Mouse (Mus musculus): ENCODE measurements around the gene Mink1. TPM values are rescaled to one million over a fixed set of nuclear protein-coding genes. Genes with fewer than 3 reads are reported as not detected.
"Not testable (repeated sequence)": the region's sequence is repeated elsewhere in the genome, so short reads cannot be mapped to it uniquely, and the experiment has no call there.

Gene Mink1
- polyA plus RNA-seq (2015; fragmentation: Nextera tagmentation; extraction: Ambion mirVana): 9.8 and 10.3 TPM in 2 replicates

- Histone ChIP-seq H3K27me3 (ENCODE audit: control insufficient read depth, insufficient read depth, low read length) (no peaks in the 10 kb centered on the region), H3K27ac (ENCODE audit: low read length) (peak within 1 kb of the TSS; percentile 88), H3K4me1 (ENCODE audit: control insufficient read depth, insufficient read depth, low read length) (peaks cover 29% of the 10 kb centered on the region), H3K9ac (ENCODE audit: low read length) (peak within 1 kb of the TSS; percentile 96), H3K4me2 (ENCODE audit: low read depth, low read length) (peak within 1 kb of the TSS; percentile 94), H3K9me3 (replicated peaks; ENCODE audit: control insufficient read depth, low read length) (no peaks in the 10 kb centered on the region), H3K4me3 (ENCODE audit: low read length) (peak within 1 kb of the TSS; percentile 94), H3K36me3 (ENCODE audit: control insufficient read depth, insufficient read depth) (0 out of 2 replicates have a peak, but pooled peaks cover 4% of the 10 kb centered on the region)
- under 1% methylated on average over 45 of the region's 57 CpGs for WGBS
- peak; percentile 89 for ATAC-seq (replicated peaks; ENCODE audit: extremely low read depth, insufficient read depth, low FRiP score)
Measured at GRCm38 (mm10) chr11:70562287-70562994, at the start of gene Mink1. Gene Mink1 (plus strand): TSS chr11:70562881.

- Histone ChIP-seq H3K4me2 (ENCODE audit: low read depth, low read length) (no peak overlapping the region), H3K4me1 (ENCODE audit: control insufficient read depth, insufficient read depth, low read length) (0 out of 2 replicates have a peak, but pooled peaks cover 4% of the 10 kb centered on the region), H3K36me3 (ENCODE audit: control insufficient read depth, insufficient read depth) (no peaks in the 10 kb centered on the region), H3K27me3 (ENCODE audit: control insufficient read depth, insufficient read depth, low read length) (peaks cover 14% of the 10 kb centered on the region), H3K27ac (ENCODE audit: low read length) (no peak overlapping the region), H3K9ac (ENCODE audit: low read length) (no peak overlapping the region), H3K4me3 (ENCODE audit: low read length) (no peak overlapping the region), H3K9me3 (replicated peaks; ENCODE audit: control insufficient read depth, low read length) (no peaks in the 10 kb centered on the region)
- 53% methylated on average over 11 of the region's 11 CpGs for WGBS
- no peak for ATAC-seq (replicated peaks; ENCODE audit: extremely low read depth, insufficient read depth, low FRiP score)
Measured at GRCm38 (mm10) chr11:70513520-70513919, 49.2 kb upstream of the Mink1 start.

DNA sequence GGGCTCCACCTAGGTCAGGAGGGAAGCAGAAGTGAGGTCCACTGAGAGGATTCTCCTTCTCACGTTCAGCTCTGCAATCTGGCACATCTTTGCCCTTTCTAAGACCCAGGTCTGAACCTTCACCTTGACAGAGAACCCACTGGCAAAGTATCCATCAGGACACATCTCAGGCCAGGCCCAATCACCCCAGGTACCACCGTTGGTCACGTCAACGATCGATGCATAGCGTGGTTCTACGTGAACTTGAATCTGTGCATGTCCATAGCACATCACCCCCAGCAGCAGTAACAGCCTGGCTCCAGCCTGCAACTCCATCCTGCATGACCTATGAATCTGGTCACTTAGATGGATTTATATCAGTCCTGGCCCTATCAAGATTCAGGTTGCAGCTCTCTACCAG lies 48.4 kb upstream of the Mink1 start, which contains the start of gene Vmo1:
Gene Vmo1, minus strand, starts transcription at position 329 of the 400 bp plus-strand sequence.
- no peak for ATAC-seq (replicated peaks; ENCODE audit: extremely low read depth, insufficient read depth, low FRiP score)
- WGBS: 85% methylated on average over 7 of the region's 7 CpGs
- H3K4me1 ChIP-seq (ENCODE audit: control insufficient read depth, insufficient read depth, low read length): 0 out of 2 replicates have a peak, but pooled peaks cover 4% of the 10 kb centered on the region

GRCm38 (mm10) chr11:70516352-70516751 lies 46.3 kb upstream of the Mink1 start:
- no peak overlapping the region for H3K4me3 ChIP-seq (ENCODE audit: low read length)
- H3K9me3 ChIP-seq (replicated peaks; ENCODE audit: control insufficient read depth, low read length): no peaks in the 10 kb centered on the region
- peaks cover 4% of the 10 kb centered on the region; the same call in 1 of the 2 replicates for H3K4me1 ChIP-seq (ENCODE audit: control insufficient read depth, insufficient read depth, low read length)
- no peak overlapping the region for H3K9ac ChIP-seq (ENCODE audit: low read length)
- no peak overlapping the region for H3K4me2 ChIP-seq (ENCODE audit: low read depth, low read length)
- no peaks in the 10 kb centered on the region for H3K36me3 ChIP-seq (ENCODE audit: control insufficient read depth, insufficient read depth)
- WGBS: 13% methylated on average over 2 of the region's 2 CpGs
- no peak overlapping the region for H3K27ac ChIP-seq (ENCODE audit: low read length)
- no peak for ATAC-seq (replicated peaks; ENCODE audit: extremely low read depth, insufficient read depth, low FRiP score)
- H3K27me3 ChIP-seq (ENCODE audit: control insufficient read depth, insufficient read depth, low read length): no peaks in the 10 kb centered on the region

More for the DNA sequence above, 48.4 kb upstream of the Mink1 start, which contains the start of gene Vmo1:
- Histone ChIP-seq H3K27ac (ENCODE audit: low read length) (no peak within 1 kb of the TSS), H3K27me3 (ENCODE audit: control insufficient read depth, insufficient read depth, low read length) (peaks cover 9% of the 10 kb centered on the region), H3K4me3 (ENCODE audit: low read length) (no peak within 1 kb of the TSS), H3K4me2 (ENCODE audit: low read depth, low read length) (no peak within 1 kb of the TSS), H3K36me3 (ENCODE audit: control insufficient read depth, insufficient read depth) (no peaks in the 10 kb centered on the region), H3K9me3 (replicated peaks; ENCODE audit: control insufficient read depth, low read length) (no peaks in the 10 kb centered on the region), H3K9ac (ENCODE audit: low read length) (no peak within 1 kb of the TSS)

- H3K27ac ChIP-seq (ENCODE audit: low read length): no peak overlapping the region
- H3K9ac ChIP-seq (ENCODE audit: low read length): no peak overlapping the region
- no peak overlapping the region for H3K4me3 ChIP-seq (ENCODE audit: low read length)
- no peaks in the 10 kb centered on the region for H3K9me3 ChIP-seq (replicated peaks; ENCODE audit: control insufficient read depth, low read length)
- no peaks in the 10 kb centered on the region for H3K36me3 ChIP-seq (ENCODE audit: control insufficient read depth, insufficient read depth)
- no peaks in the 10 kb centered on the region for H3K27me3 ChIP-seq (ENCODE audit: control insufficient read depth, insufficient read depth, low read length)
- WGBS: 74% methylated on average over 1 of the region's 1 CpGs
- no peak overlapping the region for H3K4me2 ChIP-seq (ENCODE audit: low read depth, low read length)
- H3K4me1 ChIP-seq (ENCODE audit: control insufficient read depth, insufficient read depth, low read length): peaks cover 4% of the 10 kb centered on the region; the same call in 1 of the 2 replicates
- ATAC-seq (replicated peaks; ENCODE audit: extremely low read depth, insufficient read depth, low FRiP score): no peak
Measured at GRCm38 (mm10) chr11:70518436-70518835, 44.2 kb upstream of the Mink1 start.

DNA sequence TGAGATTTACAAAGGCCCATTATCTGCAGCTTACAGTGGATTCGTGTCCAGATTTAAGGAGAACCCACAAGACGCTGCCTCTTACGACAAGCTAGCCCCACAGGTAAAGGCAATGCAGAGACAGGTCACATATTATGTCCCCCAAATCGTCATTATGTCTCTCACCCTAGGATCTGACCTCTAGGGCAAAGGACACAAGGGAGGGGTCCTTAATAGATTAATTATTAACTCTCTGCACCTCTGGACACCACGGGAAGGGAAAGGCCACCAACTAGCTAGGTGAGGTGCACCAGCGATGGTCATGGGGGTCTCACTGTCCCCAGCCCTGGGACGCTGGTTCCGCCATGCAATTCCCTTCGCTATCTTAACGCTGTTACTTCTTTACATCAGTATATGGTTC lies 43.8 kb upstream of the Mink1 start, which contains the start of gene Gltpd2:
Gene Gltpd2, plus strand, starts transcription at position 274 of the 400 bp plus-strand sequence.
- Histone ChIP-seq H3K27ac (ENCODE audit: low read length) (peak within 1 kb of the TSS; percentile 61), H3K9me3 (replicated peaks; ENCODE audit: control insufficient read depth, low read length) (no peaks in the 10 kb centered on the region), H3K4me3 (ENCODE audit: low read length) (peak within 1 kb of the TSS; percentile 42), H3K36me3 (ENCODE audit: control insufficient read depth, insufficient read depth) (no peaks in the 10 kb centered on the region), H3K4me2 (ENCODE audit: low read depth, low read length) (peak within 1 kb of the TSS; percentile 70), H3K4me1 (ENCODE audit: control insufficient read depth, insufficient read depth, low read length) (peaks cover 4% of the 10 kb centered on the region; the same call in 1 of the 2 replicates), H3K9ac (ENCODE audit: low read length) (peak within 1 kb of the TSS; percentile 68), H3K27me3 (ENCODE audit: control insufficient read depth, insufficient read depth, low read length) (no peaks in the 10 kb centered on the region)
- no peak for ATAC-seq (replicated peaks; ENCODE audit: extremely low read depth, insufficient read depth, low FRiP score)
- 88% methylated on average over 10 of the region's 10 CpGs for WGBS

DNA sequence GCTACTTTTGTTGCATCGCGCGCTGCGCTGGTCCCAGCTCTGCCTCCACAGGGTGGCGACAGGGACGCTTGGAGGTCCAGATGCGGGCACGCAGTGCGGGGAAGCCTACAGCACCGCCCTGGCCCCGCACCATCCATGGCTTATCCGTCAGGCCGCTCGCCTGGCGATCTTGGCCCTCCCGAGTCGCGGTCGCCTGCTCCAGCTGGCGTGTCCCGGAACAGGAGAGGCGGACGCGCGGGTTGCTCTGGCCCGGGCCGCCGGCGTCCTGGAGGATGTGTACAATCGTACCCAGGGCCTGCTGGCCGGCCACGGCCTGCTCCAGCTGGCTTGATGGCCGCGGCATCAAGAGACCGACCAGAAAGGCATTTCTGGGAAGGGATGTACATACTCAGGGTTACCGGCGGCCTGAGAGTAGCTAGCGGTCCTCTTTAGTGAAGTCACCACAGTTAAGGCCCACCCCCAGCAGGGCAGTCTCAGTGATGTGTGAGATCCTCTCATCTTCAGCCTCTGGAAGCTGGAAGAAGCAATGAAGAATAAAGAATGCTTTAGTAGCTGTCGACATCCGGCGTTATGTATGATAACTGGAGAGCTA lies 42.4 kb upstream of the Mink1 start:
- peak; percentile 30 for ATAC-seq (replicated peaks; ENCODE audit: extremely low read depth, insufficient read depth, low FRiP score)

GRCm38 (mm10) chr11:70523306-70523989 lies 39.2 kb upstream of the Mink1 start:
- H3K9ac ChIP-seq (ENCODE audit: low read length); H3K9me3 ChIP-seq (replicated peaks; ENCODE audit: control insufficient read depth, low read length); H3K27ac ChIP-seq (ENCODE audit: low read length); H3K4me3 ChIP-seq (ENCODE audit: low read length); ATAC-seq (replicated peaks; ENCODE audit: extremely low read depth, insufficient read depth, low FRiP score); H3K4me2 ChIP-seq (ENCODE audit: low read depth, low read length); H3K27me3 ChIP-seq (ENCODE audit: control insufficient read depth, insufficient read depth, low read length): not testable (repeated sequence)
- WGBS: 89% methylated on average over 8 of the region's 8 CpGs
- H3K36me3 ChIP-seq (ENCODE audit: control insufficient read depth, insufficient read depth): peaks cover 22% of the 10 kb centered on the region
- H3K4me1 ChIP-seq (ENCODE audit: control insufficient read depth, insufficient read depth, low read length): peaks cover 12% of the 10 kb centered on the region

More for the DNA sequence above, 42.4 kb upstream of the Mink1 start:
- H3K9me3 ChIP-seq (replicated peaks; ENCODE audit: control insufficient read depth, low read length): no peaks in the 10 kb centered on the region
- peaks cover 6% of the 10 kb centered on the region; the same call in 1 of the 2 replicates for H3K4me1 ChIP-seq (ENCODE audit: control insufficient read depth, insufficient read depth, low read length)
- 9% methylated on average over 41 of the region's 41 CpGs for WGBS
- H3K4me2 ChIP-seq (ENCODE audit: low read depth, low read length): peak overlapping the region; percentile 70
- H3K9ac ChIP-seq (ENCODE audit: low read length): peak overlapping the region; percentile 68
- H3K27ac ChIP-seq (ENCODE audit: low read length): peak overlapping the region; percentile 61
- no peaks in the 10 kb centered on the region for H3K36me3 ChIP-seq (ENCODE audit: control insufficient read depth, insufficient read depth)
- H3K4me3 ChIP-seq (ENCODE audit: low read length): peak overlapping the region; percentile 42
- H3K27me3 ChIP-seq (ENCODE audit: control insufficient read depth, insufficient read depth, low read length): no peaks in the 10 kb centered on the region
